Comparison of ENCODE assay signal across 8 mouse cellular contexts in the genomic region with DNA sequence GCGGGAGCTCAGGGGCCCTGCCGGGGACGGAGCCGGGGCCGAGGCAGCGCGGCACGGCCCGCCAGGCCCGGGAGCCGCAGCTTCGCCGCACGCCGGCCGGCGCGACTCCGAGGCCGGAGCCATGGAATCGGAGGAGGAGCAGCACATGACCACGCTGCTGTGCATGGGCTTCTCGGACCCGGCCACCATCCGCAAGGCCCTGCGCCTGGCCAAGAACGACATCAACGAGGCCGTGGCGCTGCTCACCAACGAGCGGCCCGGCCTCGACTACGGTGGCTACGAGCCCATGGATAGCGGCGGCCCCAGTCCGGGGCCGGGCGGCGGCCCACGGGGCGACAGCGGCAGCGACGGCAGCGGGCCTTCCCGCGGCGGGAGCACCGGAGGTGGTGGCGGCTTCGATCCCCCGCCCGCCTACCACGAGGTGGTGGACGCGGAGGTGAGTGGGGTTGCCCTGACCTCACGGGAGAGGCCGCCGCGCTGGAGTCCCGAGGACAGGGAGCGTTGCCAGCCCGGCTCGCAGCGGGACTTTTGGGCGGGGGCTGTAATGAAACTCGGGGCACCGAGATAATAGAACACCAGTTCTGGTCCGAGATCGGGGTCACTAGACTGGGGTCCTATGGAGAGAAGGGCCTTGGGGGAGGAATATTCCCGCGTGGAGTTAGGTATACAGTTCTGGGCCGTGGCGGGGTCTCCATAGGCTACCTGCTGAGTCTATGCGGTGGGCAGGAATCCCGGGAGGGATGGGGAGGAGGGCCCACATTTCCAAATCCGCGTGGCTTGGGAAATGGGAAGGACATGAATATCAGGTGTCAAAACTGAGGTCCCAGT. TPM values are rescaled to one million over a fixed set of nuclear protein-coding genes. Genes with fewer than 3 reads are reported as not detected.
A peak's percentile ranks its signal among the peaks of the same experiment; 100 is the strongest.
DNase-seq lines count a peak whose midpoint lies in the region; ATAC-seq and TF ChIP-seq lines count a peak whose summit lies in the region.

No protein-coding gene starts in this region.

- TF ChIP-seq CTCF in hindbrain, postnatal 0 days (IDR thresholded peaks at IDR 0.05; ENCODE audit: low read depth): no peak

- peak; percentile 67 to 92 for DNase-seq in adrenal gland, adult (ENCODE audit: inconsistent age in 2 of 2, low spot score in 1 of 2)
- DNase-seq in adrenal gland, adult 2 months: no peak
- peak; percentile 71 for DNase-seq in embryo, embryonic 11 days
- peak; percentile 62 for DNase-seq in gastrocnemius, postnatal 10 days
- peak; percentile 69 for DNase-seq in hindbrain, postnatal 0 days (ENCODE audit: low spot score)
- peak; percentile 81 for DNase-seq in limb, embryonic 10.5 days (ENCODE audit: low spot score)
- DNase-seq in midbrain, embryonic 10.5 days (ENCODE audit: low spot score): peak; percentile 79
- peak; percentile 47 for DNase-seq in spleen, adult 12 weeks (ENCODE audit: low spot score)

- 0% methylated on average over 77 of the region's 81 CpGs for WGBS in hindbrain, postnatal 0 days
- WGBS in limb, embryonic 10.5 days: under 1% methylated on average over 74 of the region's 81 CpGs
- under 1% methylated on average over 81 of the region's 81 CpGs for WGBS in midbrain, embryonic 10.5 days

- H3K9me3 ChIP-seq in hindbrain, postnatal 0 days (ENCODE audit: low read length): no peaks in the 10 kb centered on the region
- H3K9me3 ChIP-seq in limb, embryonic 10.5 days (replicated peaks): no peaks in the 10 kb centered on the region
- no peaks in the 10 kb centered on the region for H3K9me3 ChIP-seq in midbrain, embryonic 10.5 days (replicated peaks)

- H3K9ac ChIP-seq in hindbrain, postnatal 0 days (replicated peaks; ENCODE audit: low read length): peak overlapping the region; percentile 98

- H3K4me2 ChIP-seq in hindbrain, postnatal 0 days (ENCODE audit: low read depth, low read length): peak overlapping the region; percentile 87

- no peaks in the 10 kb centered on the region for H3K27me3 ChIP-seq in hindbrain, postnatal 0 days (ENCODE audit: insufficient read depth, low read length)
- peaks cover 9% of the 10 kb centered on the region; the same call in 1 of the 2 replicates for H3K27me3 ChIP-seq in limb, embryonic 10.5 days (ENCODE audit: low read depth, poor library complexity, severe bottlenecking)
- H3K27me3 ChIP-seq in midbrain, embryonic 10.5 days (ENCODE audit: low read depth, poor library complexity, severe bottlenecking): 0 out of 2 replicates have a peak, but pooled peaks cover 12% of the 10 kb centered on the region

- H3K4me1 ChIP-seq in hindbrain, postnatal 0 days (ENCODE audit: insufficient read depth, low read length): peaks cover 7% of the 10 kb centered on the region; the same call in 1 of the 2 replicates
- peaks cover 35% of the 10 kb centered on the region for H3K4me1 ChIP-seq in limb, embryonic 10.5 days
- H3K4me1 ChIP-seq in midbrain, embryonic 10.5 days: peaks cover 43% of the 10 kb centered on the region

- peak overlapping the region; percentile 96 for H3K27ac ChIP-seq in hindbrain, postnatal 0 days
- peak overlapping the region; percentile 99 for H3K27ac ChIP-seq in limb, embryonic 10.5 days
- H3K27ac ChIP-seq in midbrain, embryonic 10.5 days (replicated peaks): peak overlapping the region; percentile 99

- H3K36me3 ChIP-seq in hindbrain, postnatal 0 days (ENCODE audit: insufficient read depth, low read length): no peaks in the 10 kb centered on the region
- H3K36me3 ChIP-seq in limb, embryonic 10.5 days: peaks cover 3% of the 10 kb centered on the region; the same call in 1 of the 2 replicates
- peaks cover 2% of the 10 kb centered on the region; the same call in 1 of the 2 replicates for H3K36me3 ChIP-seq in midbrain, embryonic 10.5 days

- ATAC-seq in hindbrain, postnatal 0 days: peak; percentile 82

- peak overlapping the region; percentile 94 for H3K4me3 ChIP-seq in hindbrain, postnatal 0 days (ENCODE audit: low read length)
- H3K4me3 ChIP-seq in limb, embryonic 10.5 days: peak overlapping the region; percentile 99
- H3K4me3 ChIP-seq in midbrain, embryonic 10.5 days: peak overlapping the region; percentile 97

RNA-seq across cellular contexts. Expression of a gene that starts 0.6 kb away (rescaled TPM):
- total RNA-seq in adrenal gland, adult 2 months (2021): 10 to 100 TPM; 32.9 to 34.0 TPM
- 8.5 and 10.7 TPM in 2 replicates for polyA plus RNA-seq in adrenal gland, adult 2 months (2012; rRNA removed)
- 10 to 100 TPM; 39.2 to 41.6 TPM for total RNA-seq in gastrocnemius, postnatal 10 days (2021)
- 28.8 and 39.2 TPM in 2 replicates for total RNA-seq in hindbrain, postnatal 0 days (2014; rRNA removed)
- polyA plus RNA-seq in hindbrain, postnatal 0 days (2015; fragmentation: Nextera tagmentation; extraction: Ambion mirVana): 9.6 and 9.7 TPM in 2 replicates
- 7.3 and 7.4 TPM in 2 replicates for polyA plus RNA-seq in limb, embryonic 10.5 days (2016; fragmentation: Nextera tagmentation; extraction: Ambion mirVana)
- polyA plus RNA-seq in midbrain, embryonic 10.5 days (2016; fragmentation: Nextera tagmentation; extraction: Ambion mirVana): 6.4 and 7.0 TPM in 2 replicates
